Mouse (Mus musculus) brain, adult 2 months (tissue): ENCODE data around the gene Ndufv1.
A peak's percentile ranks its signal among the peaks of the same experiment; 100 is the strongest.
"Not testable (repeated sequence)": the region's sequence is repeated elsewhere in the genome, so short reads cannot be mapped to it uniquely, and the experiment has no call there.

Experiments used
- DNase-seq: peaks from one replicate; pipeline ENCODE4 v3.0.0; 2011; ENCODE audit warnings: low read depth, low spot score

Ndufv1 gene

GRCm38 (mm10) chr19:4042124-4042523 is 29.5 kb upstream of the Ndufv1 start:
- DNase-seq: no peak

GRCm38 (mm10) chr19:4041500-4041899 is 28.9 kb upstream of the Ndufv1 start:
- not testable (repeated sequence) for DNase-seq

GRCm38 (mm10) chr19:4040941-4041340 is 28.3 kb upstream of the Ndufv1 start:
- not testable (repeated sequence) for DNase-seq

GRCm38 (mm10) chr19:4037788-4038232 is 25.2 kb upstream of the Ndufv1 start, which contains the start of gene Gstp1:
TSS of gene Gstp1 (minus strand) at chr19:4037985.
- DNase-seq: peak; percentile 96

GRCm38 (mm10) chr19:4037154-4037787 is 24.7 kb upstream of the Ndufv1 start:
- not testable (repeated sequence) for DNase-seq

- peak; percentile 20 for DNase-seq
Measured at GRCm38 (mm10) chr19:4036327-4037045, 23.9 kb upstream of the Ndufv1 start.

GRCm38 (mm10) chr19:4033742-4034141 is 21.1 kb upstream of the Ndufv1 start:
- no peak for DNase-seq

GRCm38 (mm10) chr19:4033298-4033697 is 20.7 kb upstream of the Ndufv1 start:
- DNase-seq: no peak

- DNase-seq: no peak
Measured at GRCm38 (mm10) chr19:4032668-4033067, 20.1 kb upstream of the Ndufv1 start.

GRCm38 (mm10) chr19:4027576-4027975 is 15.0 kb upstream of the Ndufv1 start:
- DNase-seq: peak; percentile 85

- no peak for DNase-seq
Measured at GRCm38 (mm10) chr19:4023185-4023584, 10.6 kb upstream of the Ndufv1 start.

- DNase-seq: peak; percentile 96
Measured at GRCm38 (mm10) chr19:4018743-4019583, 6.4 kb upstream of the Ndufv1 start.

GRCm38 (mm10) chr19:4017921-4018587 is 5.4 kb upstream of the Ndufv1 start:
- no peak for DNase-seq

GRCm38 (mm10) chr19:4015635-4016034 is 3.0 kb upstream of the Ndufv1 start:
- no peak for DNase-seq

- no peak for DNase-seq
Measured at GRCm38 (mm10) chr19:4014802-4015201, 2.2 kb upstream of the Ndufv1 start.

- DNase-seq: no peak
Measured at GRCm38 (mm10) chr19:4013066-4013465, 460 bp upstream of the Ndufv1 start.

GRCm38 (mm10) chr19:4011086-4011485 is 1.5 kb downstream of the Ndufv1 start:
- no peak for DNase-seq

GRCm38 (mm10) chr19:4005971-4006370 is 6.6 kb downstream of the Ndufv1 start:
- no peak for DNase-seq

GRCm38 (mm10) chr19:4005091-4005490 is 7.5 kb downstream of the Ndufv1 start:
- DNase-seq: no peak

GRCm38 (mm10) chr19:4004331-4004730 is 8.3 kb downstream of the Ndufv1 start:
- no peak for DNase-seq

GRCm38 (mm10) chr19:4003641-4004040 is 9.0 kb downstream of the Ndufv1 start:
- no peak for DNase-seq

GRCm38 (mm10) chr19:4003112-4003511 is 9.5 kb downstream of the Ndufv1 start, which contains the start of gene Doc2g:
TSS of gene Doc2g (plus strand) at chr19:4003313.
- peak; percentile 44 for DNase-seq
